Mouse (Mus musculus) liver, embryonic 14.5 days (tissue): ENCODE data around the gene Gm17364. TPM values are rescaled to one million over a fixed set of nuclear protein-coding genes. Genes with fewer than 3 reads are reported as not detected.

Experiments used
- ATAC-seq: fragments of 200-750 bp; cut with Nextera tagmentation; 2 replicates; pipeline ENCODE4 v1.8.0; 2017; ENCODE audit warnings: moderate number of reproducible peaks, mild to moderate bottlenecking, moderate library complexity; ENCODE audit not compliant: insufficient read depth
- DNase-seq, 3 experiments: peaks; one replicate each; pipeline ENCODE4 v3.0.0-alpha.2; 2012 to 2013; ENCODE audit warnings: low read depth in 3 of 3, low spot score in 3 of 3
- H3K27ac ChIP-seq: fragments of 300-500 bp; sonication (generic); 2 replicates; pipeline ENCODE4 v1.5.1; 2014; ENCODE audit warnings: moderate library complexity, mild to moderate bottlenecking, control low read depth, inconsistent platforms
- H3K27me3 ChIP-seq: fragments of 300-500 bp; sonication (generic); 2 replicates; pipeline ENCODE4 v1.6.1; 2014; ENCODE audit warnings: mild to moderate bottlenecking, low read length, moderate library complexity; ENCODE audit not compliant: control insufficient read depth, insufficient read depth
- H3K36me3 ChIP-seq: fragments of 300-500 bp; sonication (generic); replicated peaks from 2 replicates; pipeline ENCODE4 v1.6.1; 2014; ENCODE audit warnings: low read depth; ENCODE audit not compliant: control insufficient read depth, insufficient read depth
- H3K4me1 ChIP-seq, 2 experiments: fragments of 200-500 bp in 1 of 2; fragments of 300-500 bp in 1 of 2; sonication (generic) in 1 of 2; replicated peaks; 2 replicates each; pipeline ENCODE4 v1.6.1; 2012 to 2014; ENCODE audit warnings: antibody characterized with exemption in 1 of 2, inconsistent platforms in 1 of 2, low read length in 1 of 2; ENCODE audit not compliant: control insufficient read depth in 2 of 2, insufficient read depth in 2 of 2
- H3K4me2 ChIP-seq: fragments of 300-500 bp; sonication (generic); 2 replicates; pipeline ENCODE4 v1.6.1; 2014; ENCODE audit warnings: low read depth, mild to moderate bottlenecking, control low read depth, moderate library complexity
- H3K4me3 ChIP-seq, 2 experiments: fragments of 200-500 bp in 1 of 2; fragments of 300-500 bp in 1 of 2; sonication (generic) in 1 of 2; 2 replicates each; pipeline ENCODE4 v1.5.1; 2012 to 2014; ENCODE audit warnings: low read depth in 2 of 2, low read length in 2 of 2, mild to moderate bottlenecking in 2 of 2, control low read depth in 1 of 2, inconsistent platforms in 1 of 2, moderate library complexity in 1 of 2; ENCODE audit not compliant: insufficient read depth in 1 of 2
- H3K9ac ChIP-seq: fragments of 300-500 bp; sonication (generic); replicated peaks from 2 replicates; pipeline ENCODE4 v1.6.1; 2014; ENCODE audit warnings: mild to moderate bottlenecking, control low read depth, moderate library complexity
- H3K9me3 ChIP-seq: fragments of 300-500 bp; sonication (generic); 2 replicates; pipeline ENCODE4 v1.6.1; 2016; ENCODE audit warnings: low read length, mixed read lengths; ENCODE audit not compliant: control insufficient read depth
- CTCF ChIP-seq: IDR thresholded peaks from 2 replicates; pipeline ENCODE4 v1.5.1; 2016; ENCODE audit warnings: antibody characterized with exemption, low read depth, control low read depth
- EP300 ChIP-seq: IDR thresholded peaks from 2 replicates; pipeline ENCODE4 v1.6.1; 2016; ENCODE audit warnings: antibody characterized with exemption, low read depth
- WGBS: fragments of 180-500 bp; shearing (Covaris S2); extraction: QIAGEN DNeasy Blood & Tissue Kit; methylation state at CpG from one replicate; pipeline ENCODE4 v1.1.7; 2014; ENCODE audit not compliant: insufficient replicate concordance; 5-methylcytosine and 5-hydroxymethylcytosine counted together
- polyA plus RNA-seq, 2 experiments: library from polyadenylated mRNA; depleted of rRNA in 1 of 2; stranded (reverse) in 1 of 2; unstranded in 1 of 2; fragments of >200 nt; fragmentation: Nextera tagmentation in 1 of 2; extraction: Ambion mirVana in 1 of 2; gene quantifications; 2 replicates each; pipeline versions ENCODE4 v1.2.1 to v1.2.3; 2012 to 2014

The Gm17364 gene
- polyA plus RNA-seq, 2 experiments = not detected

GRCm38 (mm10) chr13:41291466-41291974 is 17.7 kb upstream of the Gm17364 start:
- 56% methylated on average over 4 of the region's 4 CpGs for WGBS
- DNase-seq = no peak
- ATAC-seq = no peak
- no peak for TF ChIP-seq EP300
- TF ChIP-seq CTCF = no peak
- Histone ChIP-seq H3K9ac (no peak overlapping the region), H3K27me3 (no peaks in the 10 kb centered on the region), H3K9me3 (no peaks in the 10 kb centered on the region), H3K27ac (no peak overlapping the region), H3K36me3 (no peaks in the 10 kb centered on the region), H3K4me1 (no peaks in the 10 kb centered on the region), H3K4me2 (no peak overlapping the region), H3K4me3 (no peak overlapping the region)

GRCm38 (mm10) chr13:41286285-41286684 is 12.5 kb upstream of the Gm17364 start:
- Histone ChIP-seq H3K27me3 (no peaks in the 10 kb centered on the region), H3K9ac (no peak overlapping the region), H3K4me3 (no peak overlapping the region), H3K4me1 (no peaks in the 10 kb centered on the region), H3K27ac (no peak overlapping the region), H3K9me3 (no peaks in the 10 kb centered on the region), H3K36me3 (no peaks in the 10 kb centered on the region), H3K4me2 (no peak overlapping the region)
- DNase-seq = no peak
- 64% methylated on average over 3 of the region's 3 CpGs for WGBS
- ATAC-seq = no peak
- TF ChIP-seq EP300 (no peak), CTCF (no peak)

GRCm38 (mm10) chr13:41285448-41285847 is 11.7 kb upstream of the Gm17364 start:
- DNase-seq = no peak

GRCm38 (mm10) chr13:41283256-41283655 is 9.5 kb upstream of the Gm17364 start:
- Histone ChIP-seq H3K9me3 (no peaks in the 10 kb centered on the region), H3K9ac (no peak overlapping the region), H3K4me3 (no peak overlapping the region), H3K4me2 (no peak overlapping the region), H3K4me1 (no peaks in the 10 kb centered on the region), H3K27me3 (no peaks in the 10 kb centered on the region), H3K27ac (no peak overlapping the region), H3K36me3 (no peaks in the 10 kb centered on the region)
- ATAC-seq (no peak), DNase-seq (peak; percentile 28 to 50 (median 35))
- 18% methylated on average over 5 of the region's 5 CpGs for WGBS
- TF ChIP-seq EP300 (no peak), CTCF (peak; percentile 70)

More at GRCm38 (mm10) chr13:41285448-41285847, 11.7 kb upstream of the Gm17364 start:
- 48% methylated on average over 4 of the region's 4 CpGs for WGBS
- Histone ChIP-seq H3K27me3 (no peaks in the 10 kb centered on the region), H3K4me1 (no peaks in the 10 kb centered on the region), H3K9me3 (no peaks in the 10 kb centered on the region), H3K9ac (no peak overlapping the region), H3K27ac (no peak overlapping the region), H3K36me3 (no peaks in the 10 kb centered on the region), H3K4me3 (no peak overlapping the region), H3K4me2 (no peak overlapping the region)
- no peak for TF ChIP-seq CTCF
- TF ChIP-seq EP300 = no peak
- no peak for ATAC-seq

GRCm38 (mm10) chr13:41280696-41281095 is 6.9 kb upstream of the Gm17364 start:
- Histone ChIP-seq H3K4me2 (no peak overlapping the region), H3K4me3 (no peak overlapping the region), H3K36me3 (no peaks in the 10 kb centered on the region), H3K27me3 (no peaks in the 10 kb centered on the region), H3K9ac (no peak overlapping the region), H3K4me1 (no peaks in the 10 kb centered on the region), H3K9me3 (no peaks in the 10 kb centered on the region), H3K27ac (no peak overlapping the region)
- no peak for DNase-seq
- TF ChIP-seq CTCF (no peak), EP300 (no peak)
- no peak for ATAC-seq
- WGBS = 48% methylated on average over 5 of the region's 5 CpGs
